Comparison of ENCODE assay signal across 10 mouse cellular contexts in the genomic region with DNA sequence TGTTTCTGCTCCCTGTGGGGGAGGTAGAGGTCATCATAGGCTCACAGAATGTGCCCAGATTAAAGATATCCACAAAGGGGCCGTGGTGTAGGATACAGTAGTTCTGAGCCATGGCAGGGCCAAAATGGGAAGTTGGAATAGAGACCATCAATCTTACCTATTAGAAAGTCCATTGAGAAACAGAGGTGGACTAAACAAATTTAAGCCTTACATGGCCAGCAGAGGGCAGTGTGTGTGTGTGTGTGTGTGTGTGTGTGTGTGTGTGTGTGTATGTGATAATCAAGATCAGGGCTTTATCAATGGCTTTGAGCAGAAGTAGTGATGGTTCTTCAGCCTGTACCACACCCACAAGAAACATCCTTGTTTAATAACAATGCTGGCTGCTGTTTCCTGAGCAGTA. TPM values are rescaled to one million over a fixed set of nuclear protein-coding genes. Genes with fewer than 3 reads are reported as not detected.
DNase-seq lines count a peak whose midpoint lies in the region.
"Had no signal": no experiment of that assay in that cellular context is flagged by ENCODE, and none has a peak within 500 bp of the region (broad histone marks: within the 10 kb centered on the region; RNA-seq: fewer than 3 reads in every experiment).

No protein-coding gene starts in this region.

- peaks cover 14% of the 10 kb centered on the region for H3K4me1 ChIP-seq in brown adipose tissue, adult 24 weeks (ENCODE audit: control insufficient read depth, insufficient read depth, insufficient read length, low read length)
- H3K4me1 ChIP-seq in limb, embryonic 10.5 days, result peaks cover 46% of the 10 kb centered on the region

- no peak overlapping the region for H3K4me3 ChIP-seq in brown adipose tissue, adult 24 weeks (ENCODE audit: insufficient read depth, low read depth, low read length)
- H3K4me3 ChIP-seq in limb, embryonic 10.5 days, result no peak overlapping the region

- WGBS in limb, embryonic 10.5 days, result 57% methylated on average over 1 of the region's 1 CpGs

- no peaks in the 10 kb centered on the region for H3K9me3 ChIP-seq in limb, embryonic 10.5 days (replicated peaks)

- DNase-seq in adrenal gland, postnatal 10 days, result peak; percentile 68
- no peak for DNase-seq in adrenal gland, adult 8-10 months
- DNase-seq in layer of hippocampus, postnatal 10 days (ENCODE audit: low spot score in 2 of 2), result peak; percentile 47 to 49
- DNase-seq in layer of hippocampus, postnatal 14 days (ENCODE audit: low spot score in 2 of 2), result no peak
- peak; percentile 69 for DNase-seq in limb, embryonic 10.5 days (ENCODE audit: low spot score)
- DNase-seq in telencephalon, adult 2 months (ENCODE audit: low read depth, low spot score), result peak; percentile 12
- no peak for DNase-seq in frontal cortex, postnatal 25 days (ENCODE audit: low spot score in 2 of 2)

- no peaks in the 10 kb centered on the region for H3K27me3 ChIP-seq in limb, embryonic 10.5 days (ENCODE audit: low read depth, poor library complexity, severe bottlenecking)

- H3K36me3 ChIP-seq in limb, embryonic 10.5 days, result no peaks in the 10 kb centered on the region

- peak overlapping the region; percentile 49; the same call in 1 of the 2 replicates for H3K27ac ChIP-seq in brown adipose tissue, adult 24 weeks (replicated peaks; ENCODE audit: low read depth, low read length)
- peak overlapping the region; percentile 61 for H3K27ac ChIP-seq in limb, embryonic 10.5 days

RNA-seq across cellular contexts. Expression of a gene that starts 8.3 kb away (rescaled TPM):
- total RNA-seq in adrenal gland, postnatal 10 days (2021), result 10 to 100 TPM; 25.1 to 27.3 TPM
- 10 to 100 TPM; 45.6 to 49.5 (median 49.1) TPM for total RNA-seq in adrenal gland, adult 8-10 months (2022)
- 10 to 100 TPM; 27.0 to 30.6 TPM for total RNA-seq in layer of hippocampus, postnatal 10 days (2021)
- total RNA-seq in layer of hippocampus, postnatal 14 days (2021), result 10 to 100 TPM; 29.2 to 30.2 TPM
- 9.1 and 22.4 TPM in 2 replicates for polyA plus RNA-seq in brown adipose tissue, adult 24 weeks (2012; ENCODE audit: insufficient read depth, insufficient read length, missing spikeins)
- 13.1 and 17.2 TPM in 2 replicates for polyA plus RNA-seq in limb, embryonic 10.5 days (2016; fragmentation: Nextera tagmentation; extraction: Ambion mirVana)

RNA-seq across cellular contexts. Expression of a gene that starts 8.9 kb away (rescaled TPM):
- total RNA-seq in adrenal gland, postnatal 10 days (2021), result 10 to 100 TPM; 35.9 to 42.8 TPM
- 100 to 1,000 TPM; 100 to 130 (median 113) TPM for total RNA-seq in adrenal gland, adult 8-10 months (2022)
- total RNA-seq in layer of hippocampus, postnatal 10 days (2021), result 100 to 1,000 TPM; 413 to 459 TPM
- 100 to 1,000 TPM; 522 to 523 TPM for total RNA-seq in layer of hippocampus, postnatal 14 days (2021)
- polyA plus RNA-seq in brown adipose tissue, adult 24 weeks (2012; ENCODE audit: insufficient read depth, insufficient read length, missing spikeins), result 3.1 and 4.0 TPM in 2 replicates
- 4.6 and 4.8 TPM in 2 replicates for polyA plus RNA-seq in limb, embryonic 10.5 days (2016; fragmentation: Nextera tagmentation; extraction: Ambion mirVana)

RNA-seq across cellular contexts. Expression of a gene that starts 26.3 kb away (rescaled TPM):
- total RNA-seq in adrenal gland, postnatal 10 days (2021), result 100 to 1,000 TPM; 198 to 328 TPM
- total RNA-seq in adrenal gland, adult 8-10 months (2022), result 100 to 1,000 TPM in 1 of 4 experiments, 10 to 100 TPM in 3; 68.8 to 138 (median 88.5) TPM
- 10 to 100 TPM; 15.1 to 15.3 TPM for total RNA-seq in layer of hippocampus, postnatal 10 days (2021)
- total RNA-seq in layer of hippocampus, postnatal 14 days (2021), result 10 to 100 TPM; 14.9 to 23.3 TPM
- polyA plus RNA-seq in brown adipose tissue, adult 24 weeks (2012; ENCODE audit: insufficient read depth, insufficient read length, missing spikeins), result 260 and 356 TPM in 2 replicates
- 6.1 and 7.3 TPM in 2 replicates for polyA plus RNA-seq in limb, embryonic 10.5 days (2016; fragmentation: Nextera tagmentation; extraction: Ambion mirVana)

RNA-seq across cellular contexts. Expression of a gene that starts 43.1 kb away (rescaled TPM):
- total RNA-seq in adrenal gland, postnatal 10 days (2021), result not detected
- total RNA-seq in adrenal gland, adult 8-10 months (2022), result not detected
- total RNA-seq in layer of hippocampus, postnatal 10 days (2021), result not detected
- not detected for total RNA-seq in layer of hippocampus, postnatal 14 days (2021)
- polyA plus RNA-seq in brown adipose tissue, adult 24 weeks (2012; ENCODE audit: insufficient read depth, insufficient read length, missing spikeins), result not detected in 2 replicates
- polyA plus RNA-seq in limb, embryonic 10.5 days (2016; fragmentation: Nextera tagmentation; extraction: Ambion mirVana), result not detected in 2 replicates
- polyA plus RNA-seq: liver, embryonic 16.5 days; stomach, embryonic 14.5 days had no signal

RNA-seq across cellular contexts. Expression of a gene that starts 47.4 kb away (rescaled TPM):
- total RNA-seq in adrenal gland, postnatal 10 days (2021), result 10 to 100 TPM; 37.6 to 42.0 TPM
- total RNA-seq in adrenal gland, adult 8-10 months (2022), result 10 to 100 TPM; 59.1 to 84.5 (median 79.5) TPM
- 10 to 100 TPM; 29.2 to 30.1 TPM for total RNA-seq in layer of hippocampus, postnatal 10 days (2021)
- total RNA-seq in layer of hippocampus, postnatal 14 days (2021), result 10 to 100 TPM; 29.3 to 38.4 TPM
- polyA plus RNA-seq in brown adipose tissue, adult 24 weeks (2012; ENCODE audit: insufficient read depth, insufficient read length, missing spikeins), result 14.1 and 17.4 TPM in 2 replicates
- 53.1 and 57.3 TPM in 2 replicates for polyA plus RNA-seq in limb, embryonic 10.5 days (2016; fragmentation: Nextera tagmentation; extraction: Ambion mirVana)

Comparison
In these comparisons a context has a peak if more than half of its experiments do, and no peak if none do; other contexts are left out.
1. DNase-seq: peak in adrenal gland, postnatal 10 days (single experiment), layer of hippocampus, postnatal 10 days (2 of 2), limb, embryonic 10.5 days (single experiment) and telencephalon, adult 2 months (single experiment); none in adrenal gland, adult 8-10 months (single experiment), layer of hippocampus, postnatal 14 days (0 of 2) and frontal cortex, postnatal 25 days (0 of 2).